Mouse (Mus musculus): ENCODE results near the gene Atp2c1.

Atp2c1 gene

GRCm38 (mm10) chr9:105488363-105488762 is 38.8 kb downstream of the Atp2c1 start:
- DNase-seq (ENCODE audit: low spot score in 2 of 2): no peak

- no peak for DNase-seq (ENCODE audit: low spot score in 2 of 2)
Observed at GRCm38 (mm10) chr9:105484338-105485084, 42.6 kb downstream of the Atp2c1 start.

- no peak for DNase-seq (ENCODE audit: low spot score in 2 of 2)
Observed at GRCm38 (mm10) chr9:105483880-105484279, 43.2 kb downstream of the Atp2c1 start.

GRCm38 (mm10) chr9:105482715-105483510 is 44.2 kb downstream of the Atp2c1 start:
- no peak for DNase-seq (ENCODE audit: low spot score in 2 of 2)

GRCm38 (mm10) chr9:105482070-105482469 is 45.0 kb downstream of the Atp2c1 start:
- no peak for DNase-seq (ENCODE audit: low spot score in 2 of 2)

- DNase-seq (ENCODE audit: low spot score in 2 of 2): no peak
Observed at GRCm38 (mm10) chr9:105476134-105476533, 51.0 kb downstream of the Atp2c1 start.

GRCm38 (mm10) chr9:105474910-105475309 is 52.2 kb downstream of the Atp2c1 start:
- DNase-seq (ENCODE audit: low spot score in 2 of 2): no peak

- DNase-seq (ENCODE audit: low spot score in 2 of 2): no peak
Observed at GRCm38 (mm10) chr9:105467787-105468186, 59.3 kb downstream of the Atp2c1 start.

- no peak for DNase-seq (ENCODE audit: low spot score in 2 of 2)
Observed at GRCm38 (mm10) chr9:105461496-105461895, 65.6 kb downstream of the Atp2c1 start.

- DNase-seq (ENCODE audit: low spot score in 2 of 2): peak in 1 of 2 experiments; percentile 16
Observed at GRCm38 (mm10) chr9:105459032-105459431, 68.1 kb downstream of the Atp2c1 start.

- DNase-seq (ENCODE audit: low spot score in 2 of 2): no peak
Observed at GRCm38 (mm10) chr9:105408549-105408948, 118.6 kb downstream of the Atp2c1 start.

GRCm38 (mm10) chr9:105395218-105395627 is 131.9 kb downstream of the Atp2c1 start, which contains the start of the genes Aste1 and Nek11:
TSS of gene Aste1 (plus strand) at chr9:105395392.
TSS of gene Nek11 (minus strand) at chr9:105395524.
- DNase-seq (ENCODE audit: low spot score in 2 of 2): peak; percentile 93 to 95

- no peak for DNase-seq (ENCODE audit: low spot score in 2 of 2)
Observed at GRCm38 (mm10) chr9:105394720-105395119, 132.4 kb downstream of the Atp2c1 start.

- no peak for DNase-seq (ENCODE audit: low spot score in 2 of 2)
Observed at GRCm38 (mm10) chr9:105390616-105391015, 136.5 kb downstream of the Atp2c1 start.

GRCm38 (mm10) chr9:105389289-105389688 is 137.8 kb downstream of the Atp2c1 start:
- peak; percentile 65 to 68 for DNase-seq (ENCODE audit: low spot score in 2 of 2)

- DNase-seq (ENCODE audit: low spot score in 2 of 2): no peak
Observed at GRCm38 (mm10) chr9:105387403-105387802, 139.7 kb downstream of the Atp2c1 start.

- DNase-seq (ENCODE audit: low spot score in 2 of 2): no peak
Observed at GRCm38 (mm10) chr9:105379533-105380145, 147.5 kb downstream of the Atp2c1 start.

GRCm38 (mm10) chr9:105377622-105378021 is 149.5 kb downstream of the Atp2c1 start:
- no peak for DNase-seq (ENCODE audit: low spot score in 2 of 2)

- no peak for DNase-seq (ENCODE audit: low spot score in 2 of 2)
Observed at GRCm38 (mm10) chr9:105376954-105377530, 150.1 kb downstream of the Atp2c1 start.

GRCm38 (mm10) chr9:105376411-105376810 is 150.7 kb downstream of the Atp2c1 start:
- no peak for DNase-seq (ENCODE audit: low spot score in 2 of 2)

GRCm38 (mm10) chr9:105374361-105374760 is 152.8 kb downstream of the Atp2c1 start:
- DNase-seq (ENCODE audit: low spot score in 2 of 2): no peak

- DNase-seq (ENCODE audit: low spot score in 2 of 2): no peak
Observed at GRCm38 (mm10) chr9:105368605-105369004, 158.5 kb downstream of the Atp2c1 start.

Measured in urinary bladder, postnatal 36 days (tissue).